ENCODE assay signal across 31 mouse cellular contexts in genomic region chr16:97478655-97479054, GRCm38 (mm10). TPM values are rescaled to one million over a fixed set of nuclear protein-coding genes. Genes with fewer than 3 reads are reported as not detected.
DNase-seq lines count a peak whose midpoint lies in the region; TF ChIP-seq lines count a peak whose summit lies in the region.
"Had no signal": no experiment of that assay in that cellular context is flagged by ENCODE, and none has a peak within 500 bp of the region (broad histone marks: within the 10 kb centered on the region; RNA-seq: fewer than 3 reads in every experiment).

No protein-coding gene starts in this region.

- peaks cover 30% of the 10 kb centered on the region for H3K4me1 ChIP-seq in small intestine, adult 2 months (ENCODE audit: control insufficient read depth, insufficient read depth, insufficient read length, low read length)
- H3K4me1 ChIP-seq: embryonic facial prominence, embryonic 12.5 days; limb, embryonic 12.5 days; liver, embryonic 13.5 days; midbrain, embryonic 12.5 days had no signal

- 14% methylated on average over 2 of the region's 2 CpGs for WGBS in small intestine, adult 2 months

- no peak overlapping the region for H3K4me3 ChIP-seq in small intestine, adult 2 months (ENCODE audit: low read depth, low read length)
- H3K4me3 ChIP-seq: embryonic facial prominence, embryonic 12.5 days; heart, embryonic 12.5 days; layer of hippocampus, adult 2 months; limb, embryonic 12.5 days; liver, embryonic 13.5 days; midbrain, embryonic 12.5 days had no signal

- no peak for TF ChIP-seq POLR2A in small intestine, adult 2 months (IDR thresholded peaks at IDR 0.05; ENCODE audit: low read depth, low read length)

- TF ChIP-seq CTCF in small intestine, adult 2 months (IDR thresholded peaks at IDR 0.05; ENCODE audit: extremely low read depth, insufficient read length, insufficient replicate concordance, low read depth, low read length) = no peak

- H3K27me3 ChIP-seq in small intestine, adult 2 months (ENCODE audit: control insufficient read depth, insufficient read depth, low read length) = no peaks in the 10 kb centered on the region
- H3K27me3 ChIP-seq: CH12.LX; embryonic facial prominence, embryonic 12.5 days; heart, embryonic 12.5 days; limb, embryonic 12.5 days; liver, embryonic 13.5 days; midbrain, embryonic 12.5 days had no signal

- H3K36me3 ChIP-seq in small intestine, adult 2 months (ENCODE audit: control insufficient read depth, insufficient read depth, low read length) = peaks cover 36% of the 10 kb centered on the region
- H3K36me3 ChIP-seq: embryonic facial prominence, embryonic 12.5 days; heart, embryonic 12.5 days; limb, embryonic 12.5 days; liver, embryonic 13.5 days; midbrain, embryonic 12.5 days had no signal

- peak overlapping the region; percentile 10; the same call in 1 of the 2 replicates for H3K27ac ChIP-seq in small intestine, adult 2 months (ENCODE audit: insufficient read depth, low read depth, low read length)
- H3K27ac ChIP-seq: embryonic facial prominence, embryonic 12.5 days; hindbrain, postnatal 0 days; layer of hippocampus, adult 2 months; limb, embryonic 12.5 days; liver, embryonic 13.5 days; midbrain, embryonic 12.5 days had no signal

- DNase-seq in CD4-positive, CD25-positive, alpha-beta regulatory T cell, adult 2 months (ENCODE audit: low read depth, low spot score) = peak; percentile 28
- DNase-seq in MEL-GATA-1-ER (ENCODE audit: extremely low read depth, low read depth) = peak; percentile 67
- DNase-seq in induced T-regulatory cell, adult 2 months (ENCODE audit: low read depth) = peak; percentile 56
- no peak for DNase-seq in adrenal gland, adult 2 months
- no peak for DNase-seq in retina, postnatal 1 day
- no peak for DNase-seq in kidney, adult 9 months
- DNase-seq: cerebellum, adult 11 months; cerebellum, adult 9-11 months; forebrain, postnatal 0 days; gastrocnemius, postnatal 14 days; heart, adult 18-20 months; heart, postnatal 10 days; kidney, adult 2 months; kidney, postnatal 14 days; liver, embryonic 13.5 days; lung, embryonic 14.5 days; lung, postnatal 4 days; thymus, postnatal 36 days had no signal

RNA-seq across cellular contexts. Expression of gene Mx1, which starts 15.9 kb away (rescaled TPM):
- 1.0 and 1.2 TPM in 2 replicates for polyA plus RNA-seq in small intestine, adult 2 months (2012; rRNA removed)
- total RNA-seq in adrenal gland, adult 2 months (2021) = 1 to 10 TPM; 2.2 to 2.7 TPM
- 0.12 and 0.34 TPM in 2 replicates for polyA plus RNA-seq in adrenal gland, adult 2 months (2012; rRNA removed)
- polyA plus RNA-seq: forebrain, embryonic 11.5 days; heart, embryonic 12.5 days; hindbrain, embryonic 11.5 days; limb, embryonic 12.5 days had no signal

RNA-seq across cellular contexts. Expression of gene Fam3b, which starts 36.0 kb away (rescaled TPM):
- polyA plus RNA-seq in small intestine, adult 2 months (2012; rRNA removed) = 64.5 and 78.2 TPM in 2 replicates
- not detected for total RNA-seq in adrenal gland, adult 2 months (2021)
- polyA plus RNA-seq in adrenal gland, adult 2 months (2012; rRNA removed) = not detected in 2 replicates
- total RNA-seq: adrenal gland, postnatal 4 days; CH12.LX; forebrain, postnatal 0 days; gastrocnemius, postnatal 14 days; heart, adult 18-20 months; heart, postnatal 10 days; hindbrain, postnatal 0 days; layer of hippocampus, adult 2 months; layer of hippocampus, postnatal 25 days; neutrophil, adult 5-6 weeks had no signal
- polyA plus RNA-seq: embryonic facial prominence, embryonic 12.5 days; forebrain, embryonic 11.5 days; forebrain, postnatal 0 days; heart, embryonic 12.5 days; hindbrain, embryonic 11.5 days; hindbrain, postnatal 0 days; kidney, adult 2 months; limb, embryonic 12.5 days; liver, embryonic 13.5 days; lung, embryonic 14.5 days; midbrain, embryonic 12.5 days had no signal

Comparison
In these comparisons a context has a peak if more than half of its experiments do, and no peak if none do; other contexts are left out.
1. DNase-seq: peak in CD4-positive, CD25-positive, alpha-beta regulatory T cell, adult 2 months (single experiment), MEL-GATA-1-ER (single experiment) and induced T-regulatory cell, adult 2 months (single experiment); none in adrenal gland, adult 2 months (single experiment), retina, postnatal 1 day (single experiment) and kidney, adult 9 months (single experiment).
2. RNA of gene Fam3b, which starts 36.0 kb away (polyA plus RNA-seq): 64.5 to 78.2 TPM in small intestine, adult 2 months; not detected in adrenal gland, adult 2 months; every median in the first group is over 10 times any median in the second.